Mouse (Mus musculus) lung, postnatal 10 days (tissue): Measurements from ENCODE around the gene Rere.

Source experiments
- DNase-seq: peaks from one replicate; pipeline ENCODE4 v3.0.0; 2021

Gene Rere

DNA sequence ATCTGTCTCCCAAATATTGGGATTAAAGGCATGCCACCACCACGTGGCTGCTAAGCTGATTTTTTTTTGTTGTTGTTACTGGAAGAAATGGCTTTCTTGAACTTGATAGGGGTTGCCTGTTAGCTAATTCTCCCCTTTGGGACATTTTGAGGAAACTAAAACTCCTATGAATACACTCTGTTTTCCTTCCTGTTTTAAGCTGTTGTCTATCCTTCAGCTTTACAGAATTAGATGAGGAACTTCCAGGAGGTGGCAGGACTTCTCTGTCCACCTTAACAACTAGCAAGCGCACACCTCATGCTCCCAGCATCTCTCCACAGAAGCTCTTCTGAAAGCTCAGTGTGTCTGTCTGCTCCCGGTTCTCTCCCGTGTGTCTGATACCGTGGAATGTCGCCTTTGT, 157.2 kb downstream of the Rere start:
- no peak for DNase-seq

DNA sequence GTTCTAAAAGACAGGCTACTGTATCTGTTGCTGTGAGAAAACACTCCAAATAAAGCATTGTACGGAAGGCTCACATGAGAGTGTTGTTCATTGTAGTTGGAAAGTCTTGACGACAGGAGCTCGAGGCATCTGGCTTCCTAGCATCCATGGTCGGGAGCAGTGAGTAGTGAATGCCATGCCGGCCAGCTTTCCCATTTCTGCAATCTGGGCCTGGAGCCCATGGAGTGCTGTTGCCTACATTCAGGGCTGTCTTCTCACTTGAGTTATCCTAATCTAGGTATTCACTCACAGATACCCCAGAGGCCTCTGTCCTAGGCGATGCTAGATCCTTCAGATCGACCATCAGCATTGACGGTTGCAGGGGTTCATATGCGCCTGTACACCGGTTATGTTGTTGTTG, 160.5 kb downstream of the Rere start:
- no peak for DNase-seq

DNA sequence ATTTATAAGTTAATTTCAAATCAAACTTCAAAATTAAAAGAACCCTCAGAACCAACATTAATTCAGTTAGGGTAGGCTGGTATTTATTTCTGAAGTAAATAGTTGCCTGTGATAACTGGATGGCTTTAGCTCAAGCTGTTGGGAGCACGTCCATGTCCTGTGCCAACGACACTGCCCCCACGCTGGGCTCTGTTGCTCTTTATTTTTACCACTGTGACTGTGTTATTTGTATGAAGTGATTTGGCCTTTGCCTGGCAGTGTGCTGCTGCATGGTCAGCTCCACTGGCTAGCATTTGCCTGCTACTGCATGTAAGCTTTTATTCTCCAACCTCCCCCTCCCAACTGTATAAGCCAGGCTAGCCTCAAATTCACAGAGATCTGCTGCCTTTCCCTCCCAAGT, 162.6 kb downstream of the Rere start:
- no peak for DNase-seq

DNA sequence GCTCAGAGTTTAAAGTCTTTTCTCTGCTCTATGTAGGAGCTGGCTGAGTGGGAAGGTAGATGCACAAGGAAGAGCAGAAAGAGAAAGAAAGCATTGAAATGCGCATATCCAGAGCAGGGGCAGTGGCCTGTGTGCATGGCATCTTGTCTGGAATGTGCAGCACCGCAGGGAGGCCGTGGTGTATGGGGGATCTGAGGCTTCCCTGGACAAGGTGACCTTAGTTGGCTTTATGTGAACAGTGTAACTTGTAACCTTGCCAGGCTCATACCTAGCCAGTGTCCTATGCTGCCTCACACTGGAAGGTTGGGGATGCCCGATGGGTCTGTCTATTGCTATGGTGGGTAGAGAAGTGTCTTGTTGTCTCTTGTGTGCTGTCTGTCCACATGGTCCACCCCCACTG, 165.2 kb downstream of the Rere start:
- no peak for DNase-seq

DNA sequence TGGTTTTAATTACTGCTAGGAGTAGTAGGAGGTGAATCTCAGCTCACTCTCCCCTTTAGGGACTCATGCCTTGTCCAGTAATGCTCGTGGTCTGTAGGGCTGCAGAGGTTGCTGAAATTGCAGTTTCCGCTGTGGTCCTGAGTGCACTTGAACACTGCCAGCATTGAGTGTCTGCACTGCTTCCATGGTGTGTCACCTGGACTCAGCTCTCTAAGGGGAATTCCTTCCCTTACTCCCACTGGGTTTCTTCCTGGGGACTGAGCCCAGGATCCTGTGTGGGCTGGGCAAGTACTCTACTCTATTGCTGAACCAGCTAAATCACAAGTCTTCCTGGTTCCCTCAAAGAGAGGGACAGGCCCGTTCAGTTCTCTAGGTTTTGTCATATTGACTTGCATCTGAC, 166.1 kb downstream of the Rere start:
- no peak for DNase-seq

DNA sequence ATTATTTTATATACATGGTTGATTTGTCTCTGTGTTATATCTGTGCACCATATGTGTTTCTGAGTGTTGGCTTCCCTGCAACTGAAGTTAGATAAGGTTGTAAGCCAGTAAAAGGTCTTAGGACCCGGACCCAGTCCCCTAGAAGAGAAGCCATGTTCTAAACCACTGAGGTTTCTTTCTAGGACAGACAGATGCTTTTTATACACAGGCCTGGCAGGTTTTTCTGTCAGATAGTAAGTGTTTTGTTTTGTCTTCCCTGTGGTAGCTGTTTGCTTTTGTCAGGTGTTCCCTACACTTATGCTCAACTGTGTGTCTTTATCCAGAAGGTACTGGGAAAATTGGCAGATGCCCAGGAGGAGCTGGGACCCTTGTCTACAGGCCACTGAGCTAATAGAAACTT, 167.0 kb downstream of the Rere start:
- DNase-seq: no peak

DNA sequence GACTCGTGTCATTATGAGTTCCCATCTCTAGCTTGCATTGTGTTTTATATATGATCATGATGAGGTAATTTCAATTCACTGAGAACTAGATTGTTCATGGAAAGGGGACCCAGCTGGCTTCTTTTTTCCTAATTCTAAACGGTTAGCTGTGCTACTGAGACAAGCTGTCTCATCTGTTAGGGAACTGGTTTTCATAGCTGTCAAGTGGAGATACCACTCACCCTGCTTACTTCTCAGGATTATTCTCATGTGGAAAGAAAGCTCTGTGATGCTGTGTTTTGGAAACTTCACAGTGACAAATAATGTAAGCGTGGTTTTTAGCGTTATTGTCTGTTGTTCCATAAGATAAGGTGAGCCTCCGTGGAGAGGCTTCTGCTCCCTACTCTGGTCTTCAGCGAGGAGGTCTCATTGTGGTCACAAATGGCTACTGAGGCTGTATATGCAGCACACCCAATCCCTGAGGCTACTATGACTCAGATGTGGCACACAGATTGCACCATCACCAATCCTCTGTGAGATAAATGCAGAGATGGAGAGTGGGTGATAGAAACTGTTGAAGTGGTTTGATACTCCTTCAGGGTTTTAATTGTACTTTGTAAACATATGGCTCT, 168.7 kb downstream of the Rere start:
- DNase-seq: no peak

DNA sequence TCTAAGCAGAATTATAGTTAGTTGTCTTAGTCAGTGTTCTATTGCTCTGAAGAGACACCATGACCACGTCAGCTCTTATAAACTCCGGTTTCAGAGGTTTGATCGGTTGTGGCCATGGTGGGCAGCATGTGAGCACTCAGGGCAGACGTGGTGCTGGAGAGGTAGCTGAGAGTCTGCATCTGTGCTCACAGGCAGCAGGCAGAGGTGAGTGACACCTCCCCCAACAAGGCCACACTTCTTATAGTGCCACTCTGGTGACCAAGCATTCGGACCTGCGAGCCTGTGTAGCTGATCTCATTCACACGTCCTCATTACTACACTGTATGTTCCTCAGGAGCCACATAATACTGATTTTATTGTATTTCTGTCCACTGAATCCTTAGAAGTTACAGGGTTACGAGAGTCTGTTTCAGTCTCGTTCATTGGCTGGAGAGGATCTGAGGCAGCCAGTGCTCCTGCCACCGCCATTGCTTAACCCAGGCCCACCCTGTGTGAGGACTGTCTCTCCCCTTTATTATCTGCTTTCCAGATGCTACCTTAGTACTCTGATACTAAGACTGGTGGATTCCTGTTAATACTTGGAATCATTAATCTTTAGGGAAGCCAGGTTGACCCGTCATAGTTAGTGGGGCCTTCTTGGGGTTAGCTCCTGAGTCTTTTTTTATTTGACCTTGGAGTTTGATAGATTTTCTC, 170.9 kb downstream of the Rere start:
- no peak for DNase-seq

DNA sequence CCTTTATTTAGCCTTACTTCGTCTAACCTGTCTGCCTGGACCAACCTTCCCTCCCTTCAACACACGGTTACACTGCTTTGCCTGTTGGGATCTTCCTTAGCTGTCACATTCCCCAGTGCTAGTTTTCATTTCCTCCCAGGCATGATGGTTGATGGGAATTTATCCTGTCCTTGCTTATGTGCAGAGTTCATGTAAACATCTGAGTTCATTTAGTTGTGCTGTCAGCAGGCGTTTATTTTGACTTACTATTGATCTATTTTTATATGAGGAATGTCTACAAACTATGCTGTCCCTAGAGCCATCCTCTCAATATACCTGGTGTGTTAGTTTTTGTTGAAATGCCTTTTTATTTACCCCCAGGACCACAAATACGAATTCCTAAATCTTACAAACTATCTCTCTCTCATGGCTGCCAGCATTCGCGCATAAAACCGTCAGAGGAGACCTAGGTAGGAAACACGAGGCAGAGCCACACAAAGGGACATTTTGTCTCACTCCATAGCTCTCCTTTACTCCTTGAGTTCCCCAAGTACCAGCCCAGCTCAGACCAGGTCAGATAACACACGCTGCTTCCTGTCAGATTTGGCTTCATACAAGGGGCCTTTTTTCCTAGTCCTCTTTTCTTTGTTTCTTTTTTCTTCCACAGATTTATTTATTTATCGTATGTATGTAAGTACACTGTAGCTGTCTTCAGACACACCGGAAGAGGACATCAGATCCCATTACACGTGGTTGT, 173.3 kb downstream of the Rere start:
- DNase-seq: no peak

DNA sequence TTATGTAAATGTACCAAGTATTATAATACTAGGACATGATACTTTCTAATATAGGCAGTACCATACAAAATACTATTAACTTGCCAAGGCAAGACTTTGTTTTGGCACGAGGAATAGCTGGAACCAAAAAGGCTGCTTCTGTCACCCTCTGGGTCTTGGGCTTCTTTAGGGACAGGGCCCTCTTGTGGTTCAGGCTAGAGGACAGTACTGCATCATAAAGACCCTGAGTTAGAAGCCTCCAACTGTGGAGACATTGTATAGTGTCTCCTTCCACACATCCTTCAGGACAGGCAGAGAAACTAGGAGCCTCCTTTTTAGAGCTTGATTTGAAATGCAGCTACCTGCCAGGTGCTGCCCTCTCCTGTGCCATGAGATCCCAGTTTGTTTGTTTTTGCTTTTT, 174.3 kb downstream of the Rere start:
- DNase-seq: no peak

DNA sequence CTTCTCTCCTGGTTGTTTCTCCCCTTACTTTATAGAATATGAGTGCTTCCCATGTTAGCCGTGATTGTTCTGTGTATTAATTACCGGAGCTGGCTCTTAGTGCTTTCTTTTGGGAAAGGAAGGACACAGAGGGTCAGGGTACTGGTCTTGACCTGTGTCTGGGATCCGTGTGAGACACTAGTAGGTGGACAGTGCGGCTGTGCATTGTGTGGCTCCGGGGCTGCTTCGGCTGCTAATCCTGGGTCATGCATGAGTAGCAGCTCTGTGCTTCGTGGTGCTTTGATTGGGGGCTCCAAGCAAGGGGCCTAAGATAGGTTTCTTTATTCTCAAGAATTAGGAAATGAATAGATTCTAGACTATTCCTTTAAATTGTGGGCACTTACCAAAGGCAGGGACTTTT, 175.0 kb downstream of the Rere start:
- DNase-seq: no peak

DNA sequence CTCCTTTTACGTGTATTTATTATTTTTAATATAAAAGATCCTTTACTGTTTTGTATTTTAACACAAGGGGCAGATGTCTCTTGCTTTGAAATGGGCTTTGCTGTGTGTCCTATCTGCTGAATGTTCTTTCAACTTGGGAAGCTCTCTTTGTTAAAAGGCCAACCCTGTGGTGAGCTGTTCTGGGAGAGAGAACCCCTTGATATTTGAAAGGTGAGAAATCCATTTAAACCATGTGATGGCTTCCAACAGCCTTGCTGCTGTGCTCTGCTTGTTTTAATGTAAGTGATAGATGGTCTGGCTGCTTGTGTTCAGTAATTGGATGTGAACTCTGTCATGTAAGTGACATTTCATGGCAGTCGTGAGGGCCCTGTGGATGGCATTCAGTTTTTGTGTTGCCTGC, 175.4 kb downstream of the Rere start:
- DNase-seq: no peak

DNA sequence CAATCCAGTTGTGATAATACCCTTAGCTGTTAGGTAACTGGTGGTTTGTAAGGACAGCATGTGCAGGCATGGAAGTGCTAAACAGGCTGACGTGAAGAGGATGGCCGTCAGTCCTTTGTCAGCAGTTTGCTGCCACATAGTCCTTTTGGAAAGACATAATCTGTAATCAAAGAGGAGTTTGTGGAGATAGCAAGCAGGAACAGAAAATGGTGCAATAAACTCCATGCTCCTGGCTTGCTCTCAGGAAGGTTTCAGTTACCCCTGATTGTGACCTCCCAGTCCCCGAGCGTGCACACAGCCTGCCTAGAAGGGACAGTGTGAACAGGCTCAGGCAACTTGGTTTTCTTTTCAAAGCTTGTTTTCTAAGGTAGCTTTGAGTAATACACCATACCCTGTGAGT, 175.9 kb downstream of the Rere start:
- no peak for DNase-seq

DNA sequence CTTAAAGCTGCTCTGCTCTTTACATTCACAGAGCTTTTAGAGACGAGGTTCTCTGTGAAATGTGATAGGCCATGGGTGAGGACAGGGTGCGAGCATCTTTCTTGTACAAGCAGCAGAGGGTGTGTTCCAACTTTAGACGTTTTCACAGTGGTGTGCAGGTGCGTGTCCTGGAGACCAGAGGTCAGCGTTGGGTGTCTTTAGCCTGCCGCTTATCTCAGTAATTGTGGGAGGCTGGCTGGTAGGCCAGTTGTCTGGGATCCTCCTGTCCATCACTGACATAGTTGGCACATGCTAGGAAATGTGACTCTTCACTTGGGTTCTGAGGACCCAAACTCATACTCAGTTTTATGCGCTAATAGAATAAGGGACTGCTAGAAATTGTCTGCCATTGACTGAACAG, 176.3 kb downstream of the Rere start:
- DNase-seq: no peak

DNA sequence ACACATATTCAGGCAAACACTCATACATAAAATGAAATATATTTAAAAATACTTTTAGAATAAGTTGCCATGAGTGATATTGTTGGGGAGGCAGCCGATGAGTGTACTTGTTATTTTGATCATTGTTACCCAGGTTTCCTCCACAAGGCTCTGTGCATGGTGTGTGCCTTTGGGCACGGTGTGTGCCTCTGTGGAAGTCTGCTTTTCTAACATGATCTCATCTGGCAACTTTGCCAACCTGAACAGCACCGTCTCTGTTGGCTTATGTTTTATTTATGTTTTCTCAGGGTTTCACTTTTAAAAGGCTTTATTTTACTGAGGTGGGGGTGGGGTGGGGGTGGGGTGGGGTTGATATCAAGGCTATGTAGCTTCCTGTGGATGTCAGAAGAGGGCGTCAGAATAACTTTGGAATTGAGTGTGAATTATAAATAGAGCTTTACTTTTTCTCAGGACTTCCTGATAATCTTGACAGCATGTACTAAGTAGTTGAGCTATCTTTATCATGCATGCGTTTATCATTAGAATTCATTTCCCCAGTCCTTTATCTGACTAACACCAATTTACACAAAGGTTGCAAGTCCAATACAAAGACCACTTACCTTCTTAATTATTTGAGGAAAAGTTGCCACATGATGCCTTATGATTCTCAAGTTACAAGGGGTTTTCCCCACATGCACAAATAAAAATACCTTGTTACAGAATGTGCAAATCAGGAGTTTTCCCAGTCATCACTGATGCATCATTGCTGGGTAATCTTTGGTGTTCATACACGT, 177.8 kb downstream of the Rere start:
- no peak for DNase-seq

DNA sequence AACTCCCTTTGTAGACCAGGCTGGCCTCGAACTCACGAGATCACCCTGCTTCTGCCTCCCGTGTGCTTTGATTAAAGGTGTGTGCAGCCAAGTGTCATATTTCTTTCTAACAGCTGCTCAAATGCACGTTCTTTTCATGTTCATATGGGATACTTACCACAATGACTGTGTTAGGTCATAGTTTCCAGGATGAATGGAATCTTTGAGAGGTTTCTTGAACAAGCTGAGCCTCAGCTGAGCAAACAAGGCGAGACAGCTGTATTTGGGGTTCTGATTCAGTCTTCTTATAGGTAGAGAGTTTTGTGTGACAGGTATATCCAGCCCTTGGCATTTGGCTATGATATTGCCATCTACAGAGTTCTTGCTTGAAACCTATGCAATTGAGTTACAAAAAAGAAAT, 179.0 kb downstream of the Rere start:
- DNase-seq: no peak

DNA sequence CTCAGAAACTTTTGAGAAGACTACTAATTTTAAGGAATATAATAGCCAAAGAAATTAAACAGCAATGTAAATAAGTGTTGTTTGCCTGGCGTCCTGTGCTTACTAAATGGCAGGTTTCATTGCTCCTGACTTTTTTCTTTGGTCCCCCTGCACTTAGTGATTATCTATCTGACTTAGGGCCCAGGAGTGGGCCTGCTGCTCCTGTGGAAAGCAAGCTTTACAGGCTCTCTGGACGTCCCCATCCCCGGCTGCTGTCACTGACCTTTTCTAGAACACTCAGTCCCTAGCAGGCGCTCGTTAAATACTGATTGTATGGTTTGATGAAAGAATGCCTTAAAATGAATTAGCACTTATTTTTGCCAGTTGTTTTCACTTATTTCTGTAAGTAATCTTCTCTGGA, 179.6 kb downstream of the Rere start:
- no peak for DNase-seq

DNA sequence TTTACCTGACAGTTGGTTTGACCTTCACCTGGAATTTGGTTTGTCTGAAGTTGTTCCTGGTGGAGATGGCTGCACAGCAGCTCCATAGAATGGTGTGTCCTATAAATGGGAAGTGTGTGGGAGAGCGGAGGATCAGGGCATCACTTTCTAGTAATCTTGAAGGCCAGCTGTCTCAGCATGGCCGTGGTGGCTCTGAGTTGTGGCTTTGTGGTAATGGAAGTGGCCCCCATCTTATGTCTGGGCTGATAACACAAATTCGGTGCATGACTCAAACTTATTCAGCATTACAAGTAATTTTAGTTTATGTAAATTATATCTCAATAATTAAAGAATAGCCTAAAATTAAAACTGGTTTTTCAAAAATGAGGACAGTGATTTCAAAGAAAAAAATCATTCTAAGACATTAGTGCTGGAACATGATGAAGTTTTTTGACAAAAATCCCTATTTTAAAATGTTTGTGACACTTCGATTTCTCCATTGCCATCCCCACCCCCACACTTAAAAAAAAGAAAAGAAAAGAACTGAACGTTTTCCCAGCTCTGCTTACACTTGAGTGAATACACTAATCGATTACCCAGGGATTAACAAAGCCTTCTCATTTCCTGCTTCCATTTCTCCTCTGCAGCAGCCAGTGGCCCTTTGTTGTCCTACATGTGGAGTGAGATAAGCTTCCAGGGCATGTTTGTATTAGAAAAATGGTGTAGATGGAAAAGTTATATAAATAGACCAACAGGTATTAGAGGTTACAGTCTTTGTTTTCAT, 180.2 kb downstream of the Rere start:
- no peak for DNase-seq

DNA sequence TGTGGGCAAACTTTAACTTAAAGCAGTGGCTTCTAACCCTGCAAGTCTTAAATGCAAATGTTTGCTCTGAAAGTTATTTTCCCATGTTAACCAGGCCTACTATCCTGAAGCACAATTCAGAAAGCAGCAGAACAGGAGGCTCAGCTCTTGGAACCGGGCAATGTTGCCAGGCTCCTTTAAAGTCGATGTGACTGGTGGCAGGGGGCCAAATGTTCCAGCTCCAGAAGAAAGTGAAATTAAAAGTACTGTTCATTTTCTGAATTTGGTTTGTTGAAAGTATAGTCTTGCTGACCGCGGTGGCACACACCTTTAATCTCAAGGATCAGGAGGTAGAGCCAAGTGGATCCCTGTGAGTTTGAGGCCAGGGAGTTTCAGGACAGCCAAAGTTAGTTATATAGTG, 180.9 kb downstream of the Rere start:
- peak; percentile 77 for DNase-seq

DNA sequence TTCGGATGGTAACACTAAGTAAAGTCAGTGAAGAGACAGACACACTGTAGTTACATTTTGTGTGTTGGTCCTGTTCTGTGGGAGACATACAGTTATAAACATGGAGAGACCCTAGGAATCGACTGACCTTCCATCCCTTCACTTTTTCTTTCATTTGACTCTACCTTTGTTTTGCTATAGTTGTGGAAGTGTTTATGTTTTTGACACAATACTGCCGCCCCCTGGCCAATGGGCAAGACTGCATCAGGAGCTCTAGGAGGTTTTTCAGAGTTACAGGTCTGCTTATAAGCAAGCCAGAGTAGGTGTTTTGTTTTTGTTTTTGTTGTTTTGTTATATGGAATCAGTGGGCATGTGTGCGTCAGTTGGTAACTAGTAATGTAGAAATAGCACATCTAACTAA, 184.3 kb downstream of the Rere start:
- peak; percentile 73 for DNase-seq

DNA sequence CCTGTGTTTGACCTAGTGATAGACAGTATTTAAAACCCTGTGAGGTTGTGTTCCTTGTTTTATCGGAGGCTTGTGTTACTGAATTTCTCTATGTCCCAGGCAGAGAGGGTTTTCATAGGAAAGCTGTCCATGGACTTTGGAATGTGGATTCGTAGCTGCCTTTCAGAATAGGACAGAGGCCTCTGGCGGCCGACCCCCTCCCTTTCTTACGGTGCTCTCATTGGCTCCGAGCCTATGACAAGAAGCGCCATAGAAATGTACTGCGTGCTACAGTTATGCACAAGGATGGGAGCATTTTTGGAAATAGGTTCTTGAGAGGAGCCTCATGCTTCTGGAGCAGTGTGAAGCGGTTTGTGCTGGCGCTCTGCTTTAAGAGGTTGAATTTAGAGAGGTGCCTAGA, 187.8 kb downstream of the Rere start:
- DNase-seq: no peak

DNA sequence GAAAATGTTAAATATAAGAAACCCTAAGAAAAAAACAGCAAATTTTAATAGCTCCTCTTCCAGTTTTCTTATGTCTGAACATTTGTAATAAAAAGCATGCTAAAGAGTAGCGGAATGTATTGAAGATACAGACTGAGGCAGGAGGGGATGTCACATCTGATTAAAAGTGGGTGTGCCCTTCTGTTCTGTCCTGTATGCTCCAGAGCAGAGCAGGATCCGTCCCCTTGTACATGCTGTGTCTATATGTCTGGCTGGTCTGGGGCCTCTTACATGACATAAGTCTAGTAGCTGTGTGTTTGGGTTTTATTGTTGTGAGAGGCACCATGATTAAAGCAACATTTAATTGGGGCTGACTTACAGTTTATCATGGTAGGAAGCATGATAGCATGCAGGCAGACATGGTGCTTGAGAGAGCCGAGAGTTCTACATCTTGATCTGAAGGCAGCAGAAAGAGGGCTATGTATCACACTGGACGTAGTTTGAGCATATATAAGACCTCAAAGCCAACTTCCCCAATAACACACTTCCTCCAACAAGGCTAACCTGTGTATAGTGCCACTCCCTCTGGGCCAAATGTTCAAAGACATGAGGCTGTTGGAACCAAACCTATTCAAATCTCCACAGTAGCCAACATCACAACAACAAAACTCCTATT, 189.4 kb downstream of the Rere start:
- no peak for DNase-seq
